Mouse (Mus musculus) myocyte (in vitro differentiated cells): ENCODE measurements at regions not wholly inside any gene's neighbourhood (a gene's known extent, or its start where the extent isn't known, plus 50 kb on each side); places are given as distances from the start of the nearest gene placed in this dataset.

Source experiments
- CEBPB ChIP-seq: IDR thresholded peaks from 2 replicates; pipeline ENCODE4 v1.6.1; 2011; ENCODE audit warnings: mild to moderate bottlenecking, moderate library complexity; ENCODE audit not compliant: poor library complexity, insufficient read depth, severe bottlenecking
- E2F4 ChIP-seq: IDR thresholded peaks from one replicate; pipeline ENCODE4 v1.6.1; 2011; ENCODE audit warnings: mild to moderate bottlenecking, control low read depth, moderate library complexity; ENCODE audit not compliant: insufficient read depth
- MAX ChIP-seq: IDR thresholded peaks from one replicate; pipeline ENCODE4 v1.6.1; 2011; ENCODE audit warnings: low read depth, mild to moderate bottlenecking, control low read depth
- MYOD1 ChIP-seq, 3 experiments: IDR thresholded peaks; one replicate each; pipeline ENCODE4 v1.6.1; 2011; ENCODE audit warnings: control low read depth in 2 of 3, low read depth in 2 of 3, mild to moderate bottlenecking in 2 of 3, moderate library complexity in 1 of 3; ENCODE audit not compliant: insufficient read length in 2 of 3, control insufficient read depth in 1 of 3
- MYOG ChIP-seq, 3 experiments: IDR thresholded peaks; one replicate each; pipeline ENCODE4 v1.6.1; 2011; ENCODE audit warnings: control low read depth in 2 of 3, low read depth in 2 of 3, mild to moderate bottlenecking in 2 of 3; ENCODE audit not compliant: insufficient read length in 2 of 3, control insufficient read depth in 1 of 3, insufficient read depth in 1 of 3
- POLR2A ChIP-seq: IDR thresholded peaks from one replicate; pipeline ENCODE4 v1.6.1; 2011; ENCODE audit warnings: low read depth, mild to moderate bottlenecking, control low read depth, moderate library complexity; ENCODE audit not compliant: insufficient read length
- POLR2AphosphoS2 ChIP-seq: IDR thresholded peaks from one replicate; pipeline ENCODE4 v1.6.1; 2011; ENCODE audit warnings: low read depth, control low read depth; ENCODE audit not compliant: insufficient read length
- SRF ChIP-seq: IDR thresholded peaks from one replicate; pipeline ENCODE4 v1.6.1; 2011; ENCODE audit warnings: low read depth; ENCODE audit not compliant: control insufficient read depth, insufficient read length
- TCF12 ChIP-seq: IDR thresholded peaks from one replicate; pipeline ENCODE4 v1.6.1; 2011; ENCODE audit warnings: mild to moderate bottlenecking, control low read depth; ENCODE audit not compliant: poor library complexity, insufficient read depth, severe bottlenecking
- TCF3 ChIP-seq: IDR thresholded peaks from one replicate; pipeline ENCODE4 v1.6.1; 2011; ENCODE audit warnings: low read depth, control low read depth; ENCODE audit not compliant: insufficient read length
- USF1 ChIP-seq: IDR thresholded peaks from one replicate; pipeline ENCODE4 v1.6.1; 2011; ENCODE audit warnings: low read depth, mild to moderate bottlenecking, control low read depth, moderate library complexity

GRCm38 (mm10) chr2:133113642-133114041 lies 167.9 kb upstream of the Fermt1 start:
- TF ChIP-seq POLR2A (no peak), POLR2AphosphoS2 (no peak), TCF12 (no peak), E2F4 (no peak), MYOG (IDR thresholded peaks at IDR 0.05; ENCODE audit: control insufficient read depth in 1 of 3, insufficient read depth in 1 of 3, insufficient read length in 2 of 3, low read depth in 2 of 3) (no peak), USF1 (no peak), CEBPB (no peak), MAX (no peak), MYOD1 (IDR thresholded peaks at IDR 0.05; ENCODE audit: control insufficient read depth in 1 of 3, insufficient read length in 2 of 3, low read depth in 2 of 3) (no peak), TCF3 (no peak), SRF (no peak)
